Mouse (Mus musculus): ENCODE measurements around the gene Mif4gd. TPM values are rescaled to one million over a fixed set of nuclear protein-coding genes. Genes with fewer than 3 reads are reported as not detected.

Mif4gd gene
- polyA plus RNA-seq, 1 experiment from 2014 or later = 37.6 TPM

- no peak for ATAC-seq (replicated peaks; ENCODE audit: low FRiP score)
- H3K27me3 ChIP-seq = no peaks in the 10 kb centered on the region
- H3K9ac ChIP-seq = no peak overlapping the region
- H3K36me3 ChIP-seq = peaks cover 53% of the 10 kb centered on the region
- H3K27ac ChIP-seq = 0 out of 2 replicates have a peak overlapping the region, but pooled peaks have one; percentile 13
- 83% methylated on average over 23 of the region's 23 CpGs for WGBS
- H3K4me3 ChIP-seq (replicated peaks) = no peak overlapping the region
- peaks cover 39% of the 10 kb centered on the region for H3K4me1 ChIP-seq
- no peak overlapping the region for H3K4me2 ChIP-seq
- H3K9me3 ChIP-seq (replicated peaks) = no peaks in the 10 kb centered on the region
These were observed 4.1 kb downstream of the Mif4gd start for GRCm38 (mm10) chr11:115608421-115609399.

- Histone ChIP-seq H3K4me1 (peaks cover 37% of the 10 kb centered on the region), H3K4me3 (replicated peaks) (no peak overlapping the region), H3K27me3 (no peaks in the 10 kb centered on the region), H3K9me3 (replicated peaks) (no peaks in the 10 kb centered on the region), H3K4me2 (no peak overlapping the region), H3K36me3 (peaks cover 53% of the 10 kb centered on the region), H3K27ac (no peak overlapping the region), H3K9ac (no peak overlapping the region)
- no peak for ATAC-seq (replicated peaks; ENCODE audit: low FRiP score)
- WGBS = 94% methylated on average over 18 of the region's 18 CpGs
These were observed 6.0 kb downstream of the Mif4gd start for GRCm38 (mm10) chr11:115606733-115607132.

GRCm38 (mm10) chr11:115604304-115604696 is 8.5 kb downstream of the Mif4gd start:
- Histone ChIP-seq H3K4me3 (replicated peaks) (peak overlapping the region; percentile 88), H3K27me3 (no peaks in the 10 kb centered on the region), H3K4me1 (peaks cover 41% of the 10 kb centered on the region), H3K9ac (peak overlapping the region; percentile 98), H3K4me2 (peak overlapping the region; percentile 85), H3K9me3 (replicated peaks) (no peaks in the 10 kb centered on the region), H3K36me3 (peaks cover 47% of the 10 kb centered on the region), H3K27ac (peak overlapping the region; percentile 95)
- ATAC-seq (replicated peaks; ENCODE audit: low FRiP score) = peak; percentile 31
- under 1% methylated on average over 26 of the region's 26 CpGs for WGBS

- H3K27ac ChIP-seq = peak within 1 kb of the TSS; percentile 95
- no peaks in the 10 kb centered on the region for H3K9me3 ChIP-seq (replicated peaks)
- H3K4me1 ChIP-seq = peaks cover 40% of the 10 kb centered on the region
- H3K36me3 ChIP-seq = peaks cover 46% of the 10 kb centered on the region
- WGBS = under 1% methylated on average over 79 of the region's 93 CpGs
- peak; percentile 97 for ATAC-seq (replicated peaks; ENCODE audit: low FRiP score)
- H3K4me2 ChIP-seq = peak within 1 kb of the TSS; percentile 85
- peak within 1 kb of the TSS; percentile 98 for H3K9ac ChIP-seq
- peak within 1 kb of the TSS; percentile 88 for H3K4me3 ChIP-seq (replicated peaks)
- no peaks in the 10 kb centered on the region for H3K27me3 ChIP-seq
These were observed 9.1 kb downstream of the Mif4gd start, which contains the start of the genes Mrps7 and Gga3 for GRCm38 (mm10) chr11:115603476-115604303. TSS of gene Mrps7 (plus strand) at chr11:115603925. TSS of gene Gga3 (minus strand) at chr11:115604051.

GRCm38 (mm10) chr11:115603128-115603475 is 9.7 kb downstream of the Mif4gd start:
- H3K9me3 ChIP-seq (replicated peaks) = no peaks in the 10 kb centered on the region
- peak overlapping the region; percentile 85 for H3K4me2 ChIP-seq
- peak overlapping the region; percentile 98 for H3K9ac ChIP-seq
- WGBS = 3% methylated on average over 15 of the region's 15 CpGs
- no peak for ATAC-seq (replicated peaks; ENCODE audit: low FRiP score)
- no peaks in the 10 kb centered on the region for H3K27me3 ChIP-seq
- H3K4me1 ChIP-seq = peaks cover 40% of the 10 kb centered on the region
- peaks cover 46% of the 10 kb centered on the region for H3K36me3 ChIP-seq
- H3K27ac ChIP-seq = peak overlapping the region; percentile 95
- H3K4me3 ChIP-seq (replicated peaks) = peak overlapping the region; percentile 88

- H3K4me1 ChIP-seq = peaks cover 40% of the 10 kb centered on the region
- no peak overlapping the region for H3K9ac ChIP-seq
- WGBS = 86% methylated on average over 4 of the region's 4 CpGs
- H3K4me3 ChIP-seq (replicated peaks) = no peak overlapping the region
- peaks cover 41% of the 10 kb centered on the region for H3K36me3 ChIP-seq
- ATAC-seq (replicated peaks; ENCODE audit: low FRiP score) = no peak
- no peaks in the 10 kb centered on the region for H3K27me3 ChIP-seq
- H3K4me2 ChIP-seq = no peak overlapping the region
- H3K9me3 ChIP-seq (replicated peaks) = no peaks in the 10 kb centered on the region
- H3K27ac ChIP-seq = no peak overlapping the region
These were observed 11.6 kb downstream of the Mif4gd start for GRCm38 (mm10) chr11:115601174-115601573.

GRCm38 (mm10) chr11:115600743-115601142 is 12.0 kb downstream of the Mif4gd start:
- Histone ChIP-seq H3K4me1 (peaks cover 39% of the 10 kb centered on the region), H3K27ac (no peak overlapping the region), H3K9me3 (replicated peaks) (no peaks in the 10 kb centered on the region), H3K9ac (no peak overlapping the region), H3K4me3 (replicated peaks) (no peak overlapping the region), H3K27me3 (no peaks in the 10 kb centered on the region), H3K36me3 (peaks cover 41% of the 10 kb centered on the region), H3K4me2 (no peak overlapping the region)
- no peak for ATAC-seq (replicated peaks; ENCODE audit: low FRiP score)
- WGBS = 89% methylated on average over 15 of the region's 15 CpGs

GRCm38 (mm10) chr11:115599722-115600121 is 13.0 kb downstream of the Mif4gd start:
- Histone ChIP-seq H3K36me3 (peaks cover 44% of the 10 kb centered on the region), H3K4me2 (no peak overlapping the region), H3K4me1 (peaks cover 29% of the 10 kb centered on the region), H3K27me3 (no peaks in the 10 kb centered on the region), H3K4me3 (replicated peaks) (no peak overlapping the region), H3K9me3 (replicated peaks) (no peaks in the 10 kb centered on the region), H3K9ac (no peak overlapping the region), H3K27ac (no peak overlapping the region)
- 93% methylated on average over 7 of the region's 7 CpGs for WGBS
- ATAC-seq (replicated peaks; ENCODE audit: low FRiP score) = no peak

- Histone ChIP-seq H3K36me3 (peaks cover 58% of the 10 kb centered on the region), H3K9ac (no peak overlapping the region), H3K9me3 (replicated peaks) (no peaks in the 10 kb centered on the region), H3K4me3 (replicated peaks) (no peak overlapping the region), H3K4me2 (no peak overlapping the region), H3K27me3 (no peaks in the 10 kb centered on the region), H3K27ac (no peak overlapping the region), H3K4me1 (peaks cover 26% of the 10 kb centered on the region)
- 92% methylated on average over 4 of the region's 4 CpGs for WGBS
- no peak for ATAC-seq (replicated peaks; ENCODE audit: low FRiP score)
These were observed 14.5 kb downstream of the Mif4gd start for GRCm38 (mm10) chr11:115598309-115598708.

GRCm38 (mm10) chr11:115595209-115595608 is 17.6 kb downstream of the Mif4gd start:
- Histone ChIP-seq H3K9ac (no peak overlapping the region), H3K27me3 (no peaks in the 10 kb centered on the region), H3K4me2 (no peak overlapping the region), H3K36me3 (peaks cover 89% of the 10 kb centered on the region), H3K4me3 (replicated peaks) (no peak overlapping the region), H3K27ac (no peak overlapping the region), H3K9me3 (replicated peaks) (no peaks in the 10 kb centered on the region), H3K4me1 (peaks cover 4% of the 10 kb centered on the region; the same call in 1 of the 2 replicates)
- 93% methylated on average over 3 of the region's 3 CpGs for WGBS
- ATAC-seq (replicated peaks; ENCODE audit: low FRiP score) = no peak

GRCm38 (mm10) chr11:115590526-115591075 is 22.2 kb downstream of the Mif4gd start:
- Histone ChIP-seq H3K9me3 (replicated peaks) (no peaks in the 10 kb centered on the region), H3K9ac (no peak overlapping the region), H3K4me1 (no peaks in the 10 kb centered on the region), H3K4me3 (replicated peaks) (no peak overlapping the region), H3K27me3 (no peaks in the 10 kb centered on the region), H3K27ac (no peak overlapping the region), H3K36me3 (peaks cover 96% of the 10 kb centered on the region), H3K4me2 (no peak overlapping the region)
- no peak for ATAC-seq (replicated peaks; ENCODE audit: low FRiP score)
- 81% methylated on average over 2 of the region's 2 CpGs for WGBS

Data from kidney, embryonic 15.5 days (tissue).